Mouse (Mus musculus): ENCODE results near the gene Spa17. TPM values are rescaled to one million over a fixed set of nuclear protein-coding genes. Genes with fewer than 3 reads are reported as not detected.

Gene Spa17
- polyA plus RNA-seq, 1 experiment = 3.5 TPM

- Histone ChIP-seq H3K4me3 (ENCODE audit: insufficient read depth, low read depth, low read length) (no peak overlapping the region), H3K27me3 (replicated peaks; ENCODE audit: control insufficient read depth, insufficient read depth, low read length) (no peaks in the 10 kb centered on the region), H3K36me3 (ENCODE audit: control insufficient read depth, insufficient read depth, low read length) (no peaks in the 10 kb centered on the region), H3K4me1 (ENCODE audit: control insufficient read depth, insufficient read depth, low read length) (no peaks in the 10 kb centered on the region), H3K27ac (ENCODE audit: insufficient read depth, low read depth, low read length) (no peak overlapping the region)
- TF ChIP-seq POLR2A (IDR thresholded peaks at IDR 0.05; ENCODE audit: low read depth, low read length) = no peak
- no peak for TF ChIP-seq CTCF (conservative IDR thresholded peaks at IDR 0.05; ENCODE audit: insufficient read depth, insufficient read length, low read depth, low read length)
- DNase-seq = no peak
- 90% methylated on average over 1 of the region's 1 CpGs for WGBS
Observed at GRCm38 (mm10) chr9:37554279-37554678, 59.2 kb downstream of the Spa17 start.

Other genes starting within 250 kb of the Spa17 start
- gene Hepacam, start 246.4 kb downstream of the Spa17 start, polyA plus RNA-seq (2012; rRNA removed) = 0.03 and 0.09 TPM in 2 replicates
- 25.4 and 27.6 TPM in 2 replicates for gene Robo4, start 211.8 kb downstream of the Spa17 start, polyA plus RNA-seq (2012; rRNA removed)
- gene Robo3, start 180.5 kb downstream of the Spa17 start, polyA plus RNA-seq (2012; rRNA removed) = 14.4 and 18.7 TPM in 2 replicates
- gene Msantd2, start 124.4 kb downstream of the Spa17 start, polyA plus RNA-seq (2012; rRNA removed) = 12.1 and 15.7 TPM in 2 replicates
- 54.9 and 55.5 TPM in 2 replicates for gene Esam, start 85.6 kb downstream of the Spa17 start, polyA plus RNA-seq (2012; rRNA removed)
- 7.6 and 9.1 TPM in 2 replicates for gene Vsig2, start 74.5 kb downstream of the Spa17 start, polyA plus RNA-seq (2012; rRNA removed)
- 4.7 and 7.7 TPM in 2 replicates for gene Nrgn, start 60.8 kb downstream of the Spa17 start, polyA plus RNA-seq (2012; rRNA removed)
- 17.8 and 18.3 TPM in 2 replicates for gene Siae, start 58.0 kb downstream of the Spa17 start, polyA plus RNA-seq (2012; rRNA removed)
- gene Tbrg1, start 43.6 kb upstream of the Spa17 start, polyA plus RNA-seq (2012; rRNA removed) = 34.6 and 34.8 TPM in 2 replicates
- not detected in 2 replicates for gene Panx3, start 55.5 kb upstream of the Spa17 start, polyA plus RNA-seq (2012; rRNA removed)
- not detected in 2 replicates for gene Olfr160, start 102.5 kb upstream of the Spa17 start, polyA plus RNA-seq (2012; rRNA removed)
- gene Olfr874, start 131.4 kb upstream of the Spa17 start, polyA plus RNA-seq (2012; rRNA removed) = not detected in 2 replicates
- not detected in 2 replicates for gene Olfr875, start 158.1 kb upstream of the Spa17 start, polyA plus RNA-seq (2012; rRNA removed)
- gene Olfr876, start 189.3 kb upstream of the Spa17 start, polyA plus RNA-seq (2012; rRNA removed) = not detected in 2 replicates
- gene Olfr877, start 240.5 kb upstream of the Spa17 start, polyA plus RNA-seq (2012; rRNA removed) = not detected in 2 replicates